Mouse (Mus musculus): ENCODE results near the gene Dscaml1. TPM values are rescaled to one million over a fixed set of nuclear protein-coding genes. Genes with fewer than 3 reads are reported as not detected.

Gene Dscaml1
- polyA plus RNA-seq, 1 experiment from 2014 or later = 0.17 TPM

DNA sequence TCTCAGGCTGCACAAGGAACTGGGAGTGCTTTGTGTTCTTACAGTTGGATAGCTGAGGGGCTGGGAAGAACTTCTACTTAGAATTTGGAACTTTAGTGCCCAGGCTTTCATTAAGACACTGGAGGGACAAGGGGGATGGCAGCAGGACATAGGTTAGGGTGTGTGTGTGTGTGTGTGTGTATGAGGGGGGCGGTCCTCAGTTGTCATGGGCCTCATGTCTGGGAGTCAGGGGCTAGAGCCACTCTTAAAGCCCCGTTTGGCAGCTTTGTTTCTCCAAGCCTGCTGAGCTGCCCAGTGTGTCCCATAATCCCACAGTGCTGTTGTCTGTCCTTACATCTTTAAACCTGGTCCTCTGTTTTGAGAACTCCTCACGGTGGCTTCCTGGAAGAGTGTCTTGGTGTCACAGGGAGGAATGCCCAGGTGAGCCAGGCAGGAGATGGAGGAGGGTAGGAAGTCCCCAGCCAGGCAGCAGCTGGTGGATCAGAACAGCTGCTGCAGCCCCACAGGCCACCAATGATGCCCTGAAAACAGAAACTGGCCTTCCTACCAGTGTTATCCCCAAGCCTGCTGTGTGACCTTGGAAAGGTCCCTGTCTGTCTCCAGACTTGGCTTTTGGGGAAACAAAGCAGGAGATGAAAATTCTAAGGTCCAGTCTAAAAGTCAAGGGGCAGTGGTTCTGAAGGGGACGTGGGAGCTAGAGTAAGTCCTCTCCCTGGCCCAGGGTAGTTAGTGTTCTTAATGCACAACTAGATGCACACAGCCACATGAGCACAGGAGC, 13.5 kb upstream of the Dscaml1 start:
- Histone ChIP-seq H3K4me3 (ENCODE audit: low read depth, low read length) (no peak overlapping the region), H3K36me3 (ENCODE audit: control insufficient read depth, insufficient read depth, low read length) (no peaks in the 10 kb centered on the region), H3K27me3 (ENCODE audit: control insufficient read depth, insufficient read depth, low read length) (no peaks in the 10 kb centered on the region), H3K9ac (ENCODE audit: low read length) (no peak overlapping the region), H3K4me2 (replicated peaks; ENCODE audit: low read depth) (no peak overlapping the region), H3K4me1 (replicated peaks; ENCODE audit: control insufficient read depth, insufficient read depth) (no peaks in the 10 kb centered on the region), H3K27ac (replicated peaks) (no peak overlapping the region), H3K9me3 (ENCODE audit: control insufficient read depth, low read length) (no peaks in the 10 kb centered on the region)
- ATAC-seq (ENCODE audit: low FRiP score, low TSS enrichment) (no peak), DNase-seq (ENCODE audit: low spot score) (no peak)
- no peak for TF ChIP-seq EP300 (optimal IDR thresholded peaks at IDR 0.05)
- no peak for TF ChIP-seq CTCF (IDR thresholded peaks at IDR 0.05; ENCODE audit: low read depth)
- 84% methylated on average over 4 of the region's 4 CpGs for WGBS

DNA sequence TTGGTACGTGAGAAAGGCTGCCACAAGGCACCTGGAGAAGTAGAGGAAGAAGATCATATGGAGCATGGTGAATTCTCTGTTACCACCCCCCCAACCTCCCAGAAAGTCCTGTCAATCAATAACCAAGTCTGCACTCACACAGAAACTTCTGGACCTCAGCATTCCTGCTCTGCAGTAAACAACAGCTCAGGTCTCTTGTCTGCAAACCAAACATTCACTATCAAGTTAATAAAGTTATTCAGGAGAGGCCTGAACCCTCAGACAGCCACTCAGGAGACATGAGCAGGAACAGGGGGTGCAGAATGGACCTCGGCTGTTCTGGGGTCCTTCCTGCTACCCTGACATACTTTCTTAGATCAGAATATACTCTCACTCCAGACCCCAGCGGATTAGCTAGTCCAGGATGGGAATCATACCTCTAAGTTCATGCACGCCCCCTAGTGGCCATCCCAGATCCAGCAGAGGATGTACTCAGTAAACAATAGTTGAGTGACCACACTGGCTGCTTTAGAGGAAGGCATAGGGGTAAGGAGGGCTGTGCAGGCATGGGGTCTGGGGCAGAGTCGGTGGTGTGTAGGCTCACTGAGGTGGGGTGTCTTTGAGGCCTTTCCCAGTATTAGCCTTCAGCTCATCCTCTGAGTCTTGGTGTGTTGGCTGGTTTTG, 12.8 kb upstream of the Dscaml1 start:
- ATAC-seq (ENCODE audit: low FRiP score, low TSS enrichment) = no peak
- Histone ChIP-seq H3K27ac (replicated peaks) (no peak overlapping the region), H3K4me3 (ENCODE audit: low read depth, low read length) (no peak overlapping the region), H3K4me1 (replicated peaks; ENCODE audit: control insufficient read depth, insufficient read depth) (no peaks in the 10 kb centered on the region), H3K9ac (ENCODE audit: low read length) (no peak overlapping the region), H3K27me3 (ENCODE audit: control insufficient read depth, insufficient read depth, low read length) (no peaks in the 10 kb centered on the region), H3K36me3 (ENCODE audit: control insufficient read depth, insufficient read depth, low read length) (no peaks in the 10 kb centered on the region), H3K9me3 (ENCODE audit: control insufficient read depth, low read length) (no peaks in the 10 kb centered on the region), H3K4me2 (replicated peaks; ENCODE audit: low read depth) (no peak overlapping the region)
- peak; percentile 67 for TF ChIP-seq CTCF (IDR thresholded peaks at IDR 0.05; ENCODE audit: low read depth)
- no peak for TF ChIP-seq EP300 (optimal IDR thresholded peaks at IDR 0.05)
- DNase-seq (ENCODE audit: low spot score) = peak; percentile 48
- WGBS = 64% methylated on average over 5 of the region's 5 CpGs

DNA sequence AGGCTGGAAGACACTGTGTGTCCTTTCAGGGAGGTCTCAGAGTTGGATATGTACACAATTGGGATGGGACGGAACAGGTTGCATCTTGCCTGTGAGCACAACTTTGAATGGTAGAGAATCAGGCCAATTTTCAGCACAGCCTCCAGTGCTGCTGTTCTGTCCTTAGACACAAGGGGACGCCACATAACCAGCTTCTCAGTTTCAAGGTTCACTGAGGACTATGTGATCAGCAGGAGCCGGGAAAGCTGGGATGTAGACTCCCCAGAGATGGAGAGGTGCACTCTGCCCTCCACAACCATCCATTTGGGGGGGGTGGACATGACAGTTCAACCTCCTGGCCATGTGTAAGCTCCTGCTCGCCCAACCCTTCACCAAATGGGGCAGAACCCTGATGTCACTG, 10.5 kb upstream of the Dscaml1 start:
- H3K4me1 ChIP-seq (replicated peaks; ENCODE audit: control insufficient read depth, insufficient read depth) = no peaks in the 10 kb centered on the region
- no peaks in the 10 kb centered on the region for H3K36me3 ChIP-seq (ENCODE audit: control insufficient read depth, insufficient read depth, low read length)
- DNase-seq (ENCODE audit: low spot score) (peak; percentile 60), ATAC-seq (ENCODE audit: low FRiP score, low TSS enrichment) (no peak)
- WGBS = 44% methylated on average over 4 of the region's 4 CpGs
- H3K27ac ChIP-seq (replicated peaks) = no peak overlapping the region
- H3K4me2 ChIP-seq (replicated peaks; ENCODE audit: low read depth) = no peak overlapping the region
- no peaks in the 10 kb centered on the region for H3K27me3 ChIP-seq (ENCODE audit: control insufficient read depth, insufficient read depth, low read length)
- TF ChIP-seq CTCF (IDR thresholded peaks at IDR 0.05; ENCODE audit: low read depth) (peak; percentile 89), EP300 (optimal IDR thresholded peaks at IDR 0.05) (no peak)
- no peaks in the 10 kb centered on the region for H3K9me3 ChIP-seq (ENCODE audit: control insufficient read depth, low read length)
- H3K9ac ChIP-seq (ENCODE audit: low read length) = no peak overlapping the region
- no peak overlapping the region for H3K4me3 ChIP-seq (ENCODE audit: low read depth, low read length)

DNA sequence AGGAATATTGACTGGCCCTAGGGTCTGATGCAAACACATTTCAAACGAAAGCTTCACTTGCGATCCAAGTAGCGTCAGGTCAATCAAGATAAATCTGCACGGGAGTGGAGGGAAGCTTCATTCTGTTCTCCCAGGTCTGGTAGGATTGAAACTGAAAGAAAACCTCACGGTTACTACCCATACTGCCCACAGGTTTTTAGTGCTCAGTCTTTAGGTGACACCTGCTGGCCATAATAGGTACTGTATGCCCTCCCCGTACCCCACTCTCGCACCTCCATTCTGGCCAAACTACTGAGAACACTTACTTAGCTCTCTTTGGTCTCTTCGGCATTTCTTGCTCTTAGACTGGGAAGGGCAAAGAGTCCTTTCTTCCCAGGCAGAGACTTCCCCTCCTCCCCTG, 9.2 kb upstream of the Dscaml1 start:
- peak overlapping the region; percentile 31; the same call in 1 of the 2 replicates for H3K9ac ChIP-seq (ENCODE audit: low read length)
- H3K9me3 ChIP-seq (ENCODE audit: control insufficient read depth, low read length) = no peaks in the 10 kb centered on the region
- 22% methylated on average over 8 of the region's 8 CpGs for WGBS

DNA sequence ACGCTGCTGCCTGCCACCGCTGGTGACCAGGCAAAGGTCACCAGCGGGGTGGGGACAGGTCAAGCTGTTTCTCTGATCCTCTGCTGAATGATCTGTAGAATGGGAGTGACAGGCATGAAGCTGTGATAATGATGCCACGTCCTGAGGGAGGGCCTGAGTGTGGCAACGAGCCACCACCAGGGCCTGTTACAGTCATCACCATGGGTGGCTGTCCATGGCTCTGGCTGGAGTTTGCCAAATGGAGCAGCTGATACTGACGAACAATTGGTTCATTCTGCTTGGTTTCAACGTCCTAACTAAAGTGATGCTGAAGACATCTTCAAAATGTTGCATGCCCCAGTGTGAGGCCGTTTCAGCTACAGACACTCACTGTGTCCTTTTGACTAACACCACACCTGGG, 8.2 kb upstream of the Dscaml1 start:
- no peak for ATAC-seq (ENCODE audit: low FRiP score, low TSS enrichment)

More for the DNA sequence above, 9.2 kb upstream of the Dscaml1 start:
- Histone ChIP-seq H3K27me3 (ENCODE audit: control insufficient read depth, insufficient read depth, low read length) (no peaks in the 10 kb centered on the region), H3K36me3 (ENCODE audit: control insufficient read depth, insufficient read depth, low read length) (no peaks in the 10 kb centered on the region), H3K4me3 (ENCODE audit: low read depth, low read length) (no peak overlapping the region), H3K4me1 (replicated peaks; ENCODE audit: control insufficient read depth, insufficient read depth) (no peaks in the 10 kb centered on the region), H3K27ac (replicated peaks) (no peak overlapping the region), H3K4me2 (replicated peaks; ENCODE audit: low read depth) (peak overlapping the region; percentile 47)
- DNase-seq (ENCODE audit: low spot score) (peak; percentile 70), ATAC-seq (ENCODE audit: low FRiP score, low TSS enrichment) (peak; percentile 60; the same call in 1 of the 2 replicates)
- TF ChIP-seq EP300 (optimal IDR thresholded peaks at IDR 0.05) = no peak
- peak; percentile 89 for TF ChIP-seq CTCF (IDR thresholded peaks at IDR 0.05; ENCODE audit: low read depth)

DNA sequence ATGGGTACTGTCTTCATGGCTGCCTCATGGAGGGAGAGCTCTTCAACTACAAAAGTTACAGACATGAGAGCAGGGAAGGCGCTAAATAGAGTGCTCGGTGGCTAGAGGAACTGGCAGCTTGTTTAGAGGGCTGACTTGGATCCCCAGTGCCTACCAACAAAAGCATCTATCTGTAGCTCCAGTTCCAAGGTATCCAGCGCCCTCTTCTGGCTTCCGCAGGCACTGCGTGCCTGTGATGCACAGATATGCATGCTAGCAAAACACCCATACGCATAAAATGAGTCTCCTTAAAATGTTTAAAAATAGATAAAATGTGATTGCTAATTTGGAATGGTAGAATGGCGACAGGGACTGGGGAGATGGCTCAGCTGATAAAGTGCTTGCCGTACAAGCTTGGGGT, 5.2 kb upstream of the Dscaml1 start:
- Histone ChIP-seq H3K9me3 (ENCODE audit: control insufficient read depth, low read length) (no peaks in the 10 kb centered on the region), H3K36me3 (ENCODE audit: control insufficient read depth, insufficient read depth, low read length) (no peaks in the 10 kb centered on the region), H3K27ac (replicated peaks) (no peak overlapping the region), H3K4me2 (replicated peaks; ENCODE audit: low read depth) (no peak overlapping the region), H3K9ac (ENCODE audit: low read length) (no peak overlapping the region), H3K4me1 (replicated peaks; ENCODE audit: control insufficient read depth, insufficient read depth) (no peaks in the 10 kb centered on the region), H3K4me3 (ENCODE audit: low read depth, low read length) (no peak overlapping the region), H3K27me3 (ENCODE audit: control insufficient read depth, insufficient read depth, low read length) (no peaks in the 10 kb centered on the region)
- DNase-seq (ENCODE audit: low spot score) (no peak), ATAC-seq (ENCODE audit: low FRiP score, low TSS enrichment) (no peak)
- no peak for TF ChIP-seq EP300 (optimal IDR thresholded peaks at IDR 0.05)
- peak; percentile 50 for TF ChIP-seq CTCF (IDR thresholded peaks at IDR 0.05; ENCODE audit: low read depth)
- WGBS = 67% methylated on average over 8 of the region's 8 CpGs

More for the DNA sequence above, 8.2 kb upstream of the Dscaml1 start:
- Histone ChIP-seq H3K27ac (replicated peaks) (no peak overlapping the region), H3K27me3 (ENCODE audit: control insufficient read depth, insufficient read depth, low read length) (no peaks in the 10 kb centered on the region), H3K9me3 (ENCODE audit: control insufficient read depth, low read length) (no peaks in the 10 kb centered on the region), H3K9ac (ENCODE audit: low read length) (no peak overlapping the region), H3K4me1 (replicated peaks; ENCODE audit: control insufficient read depth, insufficient read depth) (no peaks in the 10 kb centered on the region), H3K4me2 (replicated peaks; ENCODE audit: low read depth) (no peak overlapping the region), H3K36me3 (ENCODE audit: control insufficient read depth, insufficient read depth, low read length) (no peaks in the 10 kb centered on the region), H3K4me3 (ENCODE audit: low read depth, low read length) (no peak overlapping the region)
- no peak for DNase-seq (ENCODE audit: low spot score)
- TF ChIP-seq CTCF (IDR thresholded peaks at IDR 0.05; ENCODE audit: low read depth) = no peak
- no peak for TF ChIP-seq EP300 (optimal IDR thresholded peaks at IDR 0.05)
- WGBS = 71% methylated on average over 8 of the region's 8 CpGs
